Mouse (Mus musculus) WW6 (cell line): Measurements from ENCODE around the gene Selenbp2.
"Not testable (repeated sequence)": the region's sequence is repeated elsewhere in the genome, so short reads cannot be mapped to it uniquely, and the experiment has no call there.

Source experiments
- DNase-seq: peaks from one replicate; pipeline ENCODE4 v3.0.0-alpha.2; 2013; ENCODE audit warnings: low read depth, low spot score

Gene Selenbp2

DNA sequence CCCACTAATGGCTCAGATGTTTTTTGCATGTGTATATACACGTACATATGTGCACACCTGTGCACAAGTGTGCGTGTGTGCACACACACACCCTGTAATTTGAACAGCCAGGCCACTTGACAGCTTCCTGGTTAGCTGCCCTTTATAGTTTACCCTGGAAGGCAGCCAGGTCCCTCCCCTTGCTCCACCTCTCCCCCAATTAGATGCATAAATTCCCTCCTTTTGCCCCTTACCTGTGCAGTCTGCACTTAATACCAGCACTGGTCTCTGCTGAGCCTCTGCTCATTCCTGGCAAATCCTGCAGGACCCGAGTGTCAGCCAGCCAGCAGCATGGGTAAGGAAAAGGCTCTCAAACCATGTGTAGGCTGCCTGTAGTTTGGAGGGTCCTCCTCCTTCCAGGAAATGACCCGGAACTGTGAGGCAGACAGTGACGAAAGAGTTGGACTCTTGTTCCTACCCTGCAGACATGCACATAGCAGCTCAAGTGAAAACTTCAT, at the start of gene Selenbp2:
Gene Selenbp2, plus strand, starts transcription at position 228 of the 497 bp plus-strand sequence.
- no peak for DNase-seq

DNA sequence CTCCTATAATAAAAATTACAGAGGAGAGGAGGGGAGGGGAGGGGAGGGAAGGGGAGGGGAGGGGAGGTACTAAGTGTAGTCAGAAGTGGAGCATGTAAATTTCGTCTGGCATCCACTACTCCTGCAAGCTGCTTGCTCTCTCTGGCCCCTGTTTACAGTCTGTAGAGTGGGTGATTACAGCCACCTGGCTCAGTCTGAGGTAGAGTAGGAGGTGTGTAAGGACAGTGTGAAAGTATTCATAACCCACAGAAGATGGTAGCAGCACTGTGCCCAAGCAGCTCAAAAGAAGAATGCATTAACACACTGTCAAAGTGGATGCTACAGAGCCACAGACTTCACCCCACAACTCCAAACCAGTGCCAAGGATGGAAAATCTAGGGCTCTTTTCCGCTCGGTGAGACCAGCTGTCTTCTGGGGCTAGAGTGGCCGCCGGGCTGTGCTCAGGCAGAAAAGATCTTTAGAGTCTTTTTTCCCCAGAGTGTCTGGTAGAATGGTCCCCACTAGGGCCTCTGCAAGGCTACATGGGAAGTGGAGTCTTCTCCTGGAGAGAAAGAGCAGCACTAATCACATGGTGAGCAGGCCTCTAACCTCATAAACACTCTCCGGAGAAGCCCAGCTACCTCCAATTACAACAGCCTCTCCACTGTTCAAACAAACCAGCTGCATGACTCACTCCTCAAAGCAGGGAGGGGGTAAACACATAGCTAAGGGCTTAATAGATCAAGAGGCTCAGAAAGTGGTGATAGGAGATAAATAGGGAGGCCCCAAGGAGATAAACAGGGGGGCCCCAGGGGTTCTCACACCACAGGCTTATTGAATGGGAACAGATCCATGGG, 44.4 kb upstream of the Selenbp2 start:
- no peak for DNase-seq

DNA sequence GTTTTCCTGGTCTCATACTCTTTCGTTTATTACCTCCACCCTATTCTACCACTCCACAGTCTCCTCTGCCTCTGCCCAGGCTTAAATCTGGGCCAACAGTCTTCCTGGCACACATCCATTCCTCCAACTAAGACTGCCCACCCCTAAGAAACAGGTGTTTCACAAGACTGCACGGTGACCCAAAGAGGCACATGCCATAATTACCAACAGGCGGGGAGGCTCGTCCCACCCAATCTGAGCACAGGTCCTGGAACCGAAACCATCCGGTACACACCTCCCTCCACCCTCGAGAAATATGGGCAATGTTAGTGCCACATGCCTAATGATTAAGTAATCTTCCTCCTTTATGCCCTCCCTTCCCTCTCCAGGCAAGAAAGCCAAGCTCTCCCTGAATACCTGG, 42.9 kb upstream of the Selenbp2 start:
- no peak for DNase-seq

DNA sequence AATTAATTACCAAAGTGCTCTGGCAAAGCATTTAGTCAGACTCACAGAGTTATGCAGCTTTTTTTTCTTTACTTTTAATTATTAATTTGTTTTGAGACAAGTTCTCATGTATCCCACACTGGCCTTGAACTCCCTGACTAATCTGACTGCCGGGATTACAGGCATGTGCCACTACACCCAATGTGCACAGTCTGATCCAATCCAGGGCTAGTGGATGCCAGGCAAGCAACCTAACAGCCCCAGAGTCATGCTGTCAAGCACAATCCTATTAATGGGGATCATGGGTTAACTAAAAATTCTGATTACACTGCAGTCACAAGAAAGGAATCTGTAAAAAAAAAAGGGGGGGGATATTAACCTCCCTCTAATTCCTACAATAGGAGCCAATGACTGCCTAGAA, 39.4 kb upstream of the Selenbp2 start:
- DNase-seq = not testable (repeated sequence)

DNA sequence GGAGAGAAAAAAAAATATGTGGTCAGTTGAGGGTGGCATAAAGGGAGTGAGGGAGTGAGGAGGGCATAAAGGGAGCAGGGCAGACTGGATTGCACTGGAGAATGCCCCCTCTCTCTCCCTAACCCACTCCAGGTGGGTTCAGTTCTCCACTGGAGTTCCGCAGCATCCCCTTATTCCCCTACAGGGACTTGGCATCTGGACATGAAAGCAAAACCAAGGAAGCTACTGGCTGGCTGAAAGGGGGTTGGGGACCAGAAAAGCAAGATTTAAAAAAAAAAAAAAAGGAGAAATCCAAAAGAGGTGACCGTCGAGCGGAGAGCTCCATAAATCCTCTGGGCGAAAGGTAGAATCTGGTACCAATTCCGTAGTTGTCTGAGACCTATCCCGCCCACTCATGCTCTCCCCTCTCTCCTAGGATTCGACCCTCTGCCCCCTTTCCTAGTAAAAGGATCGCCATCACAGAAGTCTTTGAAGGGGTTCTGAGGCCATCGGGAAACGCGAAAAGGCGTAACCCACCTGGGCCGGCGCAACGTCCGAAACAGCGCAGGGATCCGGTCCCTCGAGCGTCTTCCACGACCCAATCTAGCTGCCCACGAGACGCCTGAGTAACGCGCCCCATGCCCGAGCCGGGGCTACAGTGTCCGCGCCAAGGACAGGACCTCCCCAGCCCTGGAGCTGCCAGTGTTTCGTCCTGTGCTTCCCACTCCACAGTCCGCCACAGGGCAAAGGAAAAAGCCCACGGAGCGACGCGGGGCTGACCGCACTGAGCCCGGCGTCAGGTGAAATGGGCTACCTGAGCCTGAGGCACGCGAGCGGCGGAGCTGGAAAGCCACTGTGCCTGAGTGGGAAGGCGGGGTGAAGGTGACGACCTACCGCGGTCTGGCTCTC, 35.3 kb upstream of the Selenbp2 start:
- not testable (repeated sequence) for DNase-seq

DNA sequence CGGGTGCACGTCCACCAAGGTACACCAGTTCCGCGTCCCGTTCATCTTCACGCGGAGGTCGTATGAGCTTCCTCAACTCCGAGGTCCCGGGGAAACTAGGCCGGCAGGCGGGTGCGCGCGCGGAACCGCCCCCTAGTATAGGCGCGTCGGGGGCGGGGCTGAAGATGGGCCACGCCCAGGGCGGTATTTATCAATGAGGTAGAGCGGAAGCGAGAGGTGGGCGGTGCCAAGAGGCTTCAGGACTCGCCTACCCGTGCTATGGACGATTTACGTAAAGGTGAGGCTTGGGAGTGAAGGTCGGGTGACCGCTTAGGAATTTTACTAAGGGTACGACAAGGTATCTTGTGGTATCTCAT, 34.6 kb upstream of the Selenbp2 start, which contains the start of gene Tuft1:
Gene Tuft1, minus strand, starts transcription at position 133 of the 356 bp plus-strand sequence.
- not testable (repeated sequence) for DNase-seq

DNA sequence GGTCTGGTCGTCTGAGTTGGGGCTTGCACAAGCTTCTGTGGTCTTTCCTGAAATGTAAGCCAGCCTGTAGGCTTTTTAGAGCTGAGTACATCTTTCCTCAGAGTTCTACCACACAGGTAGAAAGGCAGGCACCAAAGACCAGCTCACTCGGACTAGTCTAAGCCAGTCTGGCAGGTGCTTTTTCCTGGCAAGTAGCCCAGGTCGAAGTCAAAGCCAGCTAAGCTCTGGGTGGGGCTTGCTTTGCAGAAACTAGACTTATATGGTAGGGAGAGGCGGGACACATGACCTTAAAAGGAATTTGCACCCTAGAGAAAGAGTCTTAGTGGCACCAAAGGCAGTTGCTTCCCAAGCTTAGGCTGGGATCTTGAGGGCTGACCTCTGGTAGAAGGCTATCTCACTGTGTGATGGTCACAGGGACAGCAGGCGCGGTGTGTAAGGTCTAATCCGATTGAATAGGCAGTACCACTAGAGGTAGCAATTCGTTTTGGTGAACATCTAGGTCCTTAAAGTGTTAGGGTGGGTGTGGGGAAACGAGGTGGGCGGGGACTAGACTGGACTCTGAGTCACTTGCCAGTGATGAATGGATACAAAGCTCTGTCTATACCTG, 34.1 kb upstream of the Selenbp2 start:
- DNase-seq = peak; percentile 13

DNA sequence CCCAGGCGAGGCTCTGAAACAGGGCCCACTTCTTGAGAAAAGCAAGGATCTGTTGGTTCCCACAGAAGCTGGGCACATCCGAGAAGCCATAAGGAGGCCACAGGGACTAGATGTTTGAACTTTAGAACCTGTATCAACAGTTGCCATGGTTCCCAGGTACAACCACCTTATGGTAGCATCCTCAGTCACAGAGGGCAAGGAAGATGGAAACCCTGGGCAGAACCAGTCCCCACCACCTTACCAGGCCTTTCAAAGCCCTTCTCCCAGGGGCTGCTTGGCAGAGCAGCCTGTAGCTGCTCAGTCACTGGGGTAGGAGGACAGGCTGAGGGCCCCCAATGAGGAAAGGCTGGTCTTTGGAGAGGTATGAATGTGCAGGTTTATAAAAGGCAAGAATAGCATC, 32.5 kb upstream of the Selenbp2 start:
- not testable (repeated sequence) for DNase-seq

DNA sequence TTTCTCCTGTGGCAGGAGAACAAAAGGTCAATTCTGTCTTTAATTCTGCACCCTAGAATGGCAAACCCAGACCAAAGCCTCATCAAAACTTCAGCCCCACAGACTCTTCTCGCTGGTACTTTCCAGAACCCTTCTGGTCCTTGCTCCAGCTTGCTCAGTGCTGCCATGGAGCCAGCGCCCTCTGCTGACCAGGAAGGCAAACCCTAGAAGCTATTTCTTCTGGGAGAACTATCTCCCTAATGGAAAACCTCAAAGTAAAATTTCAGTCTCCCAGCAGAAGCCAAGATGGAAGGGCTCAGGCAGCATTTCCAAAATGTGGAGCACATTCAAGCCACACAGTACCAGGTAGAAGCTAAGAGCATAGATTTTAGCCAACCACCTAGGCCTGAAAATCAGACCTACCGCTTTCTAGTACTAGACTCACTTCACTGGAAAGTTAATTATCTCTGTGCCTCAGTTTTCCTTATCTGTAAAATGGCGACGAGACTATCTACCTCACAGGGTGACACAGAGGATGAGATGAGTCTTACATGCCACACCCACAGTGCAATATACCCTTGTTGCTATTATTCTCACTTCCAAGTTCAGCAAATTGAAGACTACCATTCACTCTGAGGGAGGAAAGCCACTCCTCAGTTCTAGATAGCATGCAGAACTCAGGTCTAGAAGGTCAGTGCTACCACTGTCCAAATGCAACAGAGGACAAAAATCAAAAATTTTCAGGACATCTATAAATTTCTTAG, 28.1 kb upstream of the Selenbp2 start:
- DNase-seq = not testable (repeated sequence)

DNA sequence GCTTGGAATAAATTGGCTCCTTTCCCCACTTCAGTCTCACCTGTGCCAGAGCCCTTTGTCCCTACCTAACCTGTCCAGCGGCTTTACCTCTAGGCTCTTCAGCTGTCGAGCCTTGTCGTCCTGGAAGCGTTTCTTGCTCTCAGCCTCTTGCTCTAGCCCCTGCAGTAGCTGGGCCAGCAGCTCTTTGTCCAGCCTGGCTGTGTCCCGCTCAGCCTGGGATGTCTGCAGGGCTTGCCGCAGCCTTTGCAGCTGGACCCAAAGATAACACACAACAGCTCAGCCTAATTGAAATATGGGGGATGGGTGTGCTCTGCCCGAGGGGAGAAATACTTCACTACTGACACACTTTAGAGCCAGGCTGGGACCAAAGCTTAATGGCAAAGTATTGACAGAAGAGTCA, 27.5 kb upstream of the Selenbp2 start:
- not testable (repeated sequence) for DNase-seq

DNA sequence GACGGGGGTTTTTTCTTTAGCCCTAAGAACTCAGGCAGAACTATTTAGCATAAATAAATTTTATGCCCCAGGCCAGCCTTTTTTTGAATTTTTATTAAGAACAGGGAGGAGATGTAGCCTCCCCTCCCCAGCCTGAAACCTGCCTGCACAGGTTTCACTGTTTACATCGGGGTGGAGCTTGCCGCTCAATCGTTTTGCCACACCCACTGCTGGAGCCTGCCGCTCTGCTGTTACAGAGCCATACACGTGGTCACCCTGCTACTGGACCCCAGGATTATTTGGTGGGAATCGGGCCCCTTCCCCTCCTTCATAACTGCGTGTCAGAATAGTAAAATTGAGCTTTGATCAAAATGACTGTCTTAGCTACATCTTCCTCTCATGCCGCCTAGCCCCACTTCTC, 18.3 kb upstream of the Selenbp2 start:
- not testable (repeated sequence) for DNase-seq

DNA sequence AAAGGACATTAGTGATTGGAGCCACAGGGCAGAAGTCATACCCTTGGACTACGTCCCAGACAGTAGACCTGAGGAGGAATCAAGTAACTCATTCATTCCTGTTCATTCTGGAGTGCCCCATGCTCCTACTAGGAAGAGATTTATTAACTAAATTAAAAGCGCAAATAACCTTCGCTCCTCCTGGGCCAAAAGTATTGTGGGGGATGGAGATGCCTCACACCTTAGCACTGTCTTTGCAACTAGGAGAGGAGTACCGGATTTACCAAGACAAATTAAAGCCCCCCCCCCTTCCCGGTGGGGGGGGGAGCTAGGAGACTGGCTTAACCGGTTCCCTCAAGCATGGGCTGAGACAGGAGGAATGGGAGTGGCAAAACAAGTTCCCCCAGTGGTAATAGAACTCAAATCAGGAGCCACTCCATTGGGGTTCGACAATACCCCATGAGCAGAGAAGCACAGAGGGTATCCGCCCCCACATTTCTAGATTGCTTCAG, 14.0 kb upstream of the Selenbp2 start:
- no peak for DNase-seq

DNA sequence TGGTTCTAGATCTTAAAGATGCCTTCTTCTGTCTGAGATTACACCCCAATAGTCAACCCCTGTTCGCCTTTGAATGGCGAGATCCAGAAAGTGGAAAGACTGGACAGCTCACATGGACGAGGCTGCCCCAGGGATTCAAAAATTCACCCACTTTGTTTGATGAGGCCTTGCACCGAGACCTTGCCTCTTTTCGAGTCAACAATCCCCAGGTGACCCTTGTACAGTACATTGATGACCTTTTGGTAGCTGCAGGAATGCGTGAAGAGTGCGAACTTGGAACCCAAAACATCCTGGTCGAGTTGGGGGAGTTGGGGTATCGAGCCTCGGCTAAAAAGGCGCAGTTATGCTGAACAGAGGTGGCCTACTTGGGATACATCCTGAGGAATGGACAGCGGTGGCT, 13.3 kb upstream of the Selenbp2 start:
- DNase-seq = not testable (repeated sequence)

DNA sequence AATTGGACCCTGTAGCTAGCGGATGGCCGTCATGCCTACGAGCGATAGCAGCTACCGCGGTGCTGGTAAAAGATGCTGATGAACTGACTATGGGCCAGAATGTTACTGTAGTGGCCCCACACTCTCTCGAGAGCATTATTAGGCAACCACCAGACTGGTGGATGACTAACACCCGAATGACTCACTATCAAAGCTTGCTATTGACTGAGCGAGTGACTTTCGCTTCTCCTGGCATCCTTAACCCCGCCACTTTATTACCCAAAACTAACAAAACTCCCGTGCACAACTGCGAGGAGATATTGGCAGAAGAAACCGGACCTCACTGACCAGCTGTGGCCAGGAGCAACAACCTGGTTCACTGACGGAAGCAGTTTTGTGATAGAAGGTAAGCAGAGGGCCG, 12.6 kb upstream of the Selenbp2 start:
- DNase-seq = no peak

DNA sequence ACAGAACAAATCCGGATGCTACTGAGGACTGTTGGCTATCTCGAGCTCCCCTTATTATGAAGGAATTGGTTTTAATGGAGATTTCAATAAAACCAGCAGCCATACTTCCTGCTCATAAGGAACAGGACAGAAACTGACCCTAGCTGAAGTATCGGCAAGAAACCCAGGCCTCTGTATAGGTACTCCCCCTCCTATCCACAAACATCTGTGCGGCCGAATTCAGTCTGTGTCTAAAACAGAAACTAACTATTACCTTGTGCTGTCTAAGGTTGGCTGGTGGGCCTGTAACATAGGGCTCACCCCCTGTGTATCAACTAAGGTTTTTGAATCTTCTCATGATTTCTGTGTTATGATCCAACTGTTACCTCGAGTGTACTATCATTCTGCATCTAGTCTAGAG, 9.7 kb upstream of the Selenbp2 start:
- no peak for DNase-seq

DNA sequence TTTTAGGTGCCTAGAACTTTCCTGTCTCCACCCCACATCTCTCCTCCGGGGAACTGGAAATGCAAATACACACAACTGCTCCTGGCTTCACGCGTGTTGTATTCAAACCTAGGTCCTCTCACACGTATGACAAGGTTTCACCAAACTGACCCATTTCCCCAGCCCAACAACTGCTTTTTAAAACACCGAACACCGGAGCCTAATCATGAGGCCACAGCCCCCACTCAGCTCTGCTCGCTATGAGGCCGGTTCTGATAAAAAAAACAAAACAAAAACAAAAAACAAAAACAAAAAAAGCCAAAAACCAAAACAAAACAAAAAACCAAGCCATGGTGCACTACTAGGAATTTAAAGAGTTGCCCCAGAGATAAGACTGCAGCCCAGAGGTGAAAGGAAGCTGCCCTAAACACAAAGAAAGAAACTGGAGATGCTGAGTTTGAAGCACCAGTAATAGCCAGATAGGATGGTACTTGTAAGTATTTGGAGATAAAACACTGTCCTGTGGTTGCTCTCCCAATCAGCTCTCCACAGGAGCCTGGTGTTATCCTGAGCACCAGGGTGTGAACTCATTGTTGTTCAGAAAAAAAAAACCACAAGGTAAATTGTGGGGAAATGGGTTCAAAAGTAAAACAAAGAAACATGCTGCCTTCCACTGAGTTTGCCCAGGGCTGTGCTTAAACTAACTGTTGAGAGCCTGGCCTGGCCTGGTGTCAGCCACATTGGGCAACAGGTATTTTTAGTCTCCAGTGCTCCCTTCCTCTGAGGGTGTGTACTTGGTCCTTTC, 7.2 kb upstream of the Selenbp2 start:
- DNase-seq = not testable (repeated sequence)

DNA sequence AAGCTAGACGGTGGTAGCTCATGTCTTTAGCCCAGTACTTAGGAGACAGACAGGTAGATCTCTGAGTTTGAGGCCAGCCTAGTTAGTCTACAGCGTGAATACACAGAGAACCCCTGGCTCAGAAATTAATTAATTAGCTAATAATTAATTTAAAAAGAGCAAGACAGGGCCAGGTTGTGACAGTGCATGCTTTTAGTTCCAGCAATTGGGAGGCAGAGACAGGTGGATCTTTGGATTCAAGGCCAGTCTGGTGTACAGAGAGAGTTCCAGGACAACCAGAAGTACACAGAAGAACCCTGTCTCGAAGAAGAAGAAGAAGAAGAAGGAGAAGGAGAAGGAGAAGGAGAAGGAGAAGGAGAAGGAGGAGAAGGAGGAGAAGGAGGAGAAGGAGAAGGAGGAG, 4.7 kb upstream of the Selenbp2 start:
- DNase-seq = not testable (repeated sequence)

DNA sequence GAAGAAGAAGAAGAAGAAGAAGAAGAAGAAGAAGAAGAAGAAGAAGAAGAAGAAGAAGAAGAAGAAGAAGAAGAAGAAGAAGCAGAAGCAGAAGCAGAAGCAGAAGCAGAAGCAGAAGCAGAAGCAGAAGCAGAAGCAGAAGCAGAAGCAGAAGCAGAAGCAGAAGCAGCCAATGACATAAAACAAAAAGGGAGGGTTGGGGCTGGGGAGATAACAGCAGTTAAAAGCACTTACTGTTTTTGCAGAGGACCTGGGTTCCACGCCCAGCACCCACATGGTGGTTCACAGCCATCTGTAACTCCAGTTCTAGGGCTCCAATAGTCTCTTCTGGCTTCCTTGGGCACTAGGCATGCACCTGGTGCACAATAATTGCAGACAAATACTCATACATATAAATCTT, 4.2 kb upstream of the Selenbp2 start:
- DNase-seq = not testable (repeated sequence)

DNA sequence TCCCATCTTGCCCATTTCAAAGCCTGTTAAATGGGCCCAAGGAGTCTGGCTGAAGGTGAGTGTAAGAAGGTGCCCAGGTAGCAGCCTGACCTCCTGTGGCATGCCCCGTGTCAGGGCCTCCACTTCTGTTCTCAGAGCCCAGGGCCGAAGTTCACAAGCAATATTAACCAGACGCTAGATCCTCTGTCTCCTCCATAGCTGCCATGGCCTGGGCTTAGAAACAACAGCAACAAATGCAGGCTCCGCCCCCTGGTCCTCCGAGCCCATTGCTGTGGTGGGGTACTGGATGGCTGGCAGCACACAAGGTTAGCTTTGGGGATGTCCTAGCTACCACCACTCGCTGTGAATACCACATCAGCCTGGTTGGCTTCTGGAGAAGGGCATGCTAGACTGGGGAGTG, 3.2 kb upstream of the Selenbp2 start:
- DNase-seq = not testable (repeated sequence)

DNA sequence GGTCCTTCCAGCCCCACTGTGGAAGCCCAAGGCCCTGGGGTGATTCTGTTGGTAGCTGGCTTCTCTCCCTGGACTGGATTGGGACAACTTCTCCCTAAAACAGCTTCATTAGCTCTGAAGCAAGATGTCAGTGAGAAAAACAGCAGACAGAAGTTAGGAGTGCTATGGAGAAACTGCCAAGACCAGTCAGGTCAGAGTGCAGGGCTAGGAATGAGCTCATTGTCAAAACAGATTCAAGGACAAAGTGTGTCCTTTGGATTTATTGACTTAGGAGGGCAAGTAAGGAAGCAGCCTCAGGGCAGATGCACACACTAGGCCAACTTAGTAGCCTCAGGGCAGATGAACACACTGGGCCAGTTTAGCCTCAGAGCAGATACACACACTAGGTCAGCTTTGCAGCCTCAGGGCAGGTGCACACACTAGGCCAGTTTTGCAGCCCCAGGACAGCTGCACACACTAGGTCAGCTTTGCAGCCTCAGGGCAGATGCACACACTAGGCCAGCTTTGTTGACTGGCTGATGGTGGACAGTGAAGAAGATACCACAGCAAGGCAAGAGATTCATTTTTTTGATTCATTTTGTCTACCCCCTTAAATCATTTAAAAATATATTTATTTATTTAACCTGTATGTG, 2.6 kb upstream of the Selenbp2 start:
- no peak for DNase-seq
